Mouse (Mus musculus): ENCODE data around the gene Spg11.
"Not testable (repeated sequence)": the region's sequence is repeated elsewhere in the genome, so short reads cannot be mapped to it uniquely, and the experiment has no call there.

Spg11 gene

GRCm38 (mm10) chr2:122065200-122065969 is 52.8 kb downstream of the Spg11 start:
- peak; percentile 65 for DNase-seq (ENCODE audit: low spot score)

DNA sequence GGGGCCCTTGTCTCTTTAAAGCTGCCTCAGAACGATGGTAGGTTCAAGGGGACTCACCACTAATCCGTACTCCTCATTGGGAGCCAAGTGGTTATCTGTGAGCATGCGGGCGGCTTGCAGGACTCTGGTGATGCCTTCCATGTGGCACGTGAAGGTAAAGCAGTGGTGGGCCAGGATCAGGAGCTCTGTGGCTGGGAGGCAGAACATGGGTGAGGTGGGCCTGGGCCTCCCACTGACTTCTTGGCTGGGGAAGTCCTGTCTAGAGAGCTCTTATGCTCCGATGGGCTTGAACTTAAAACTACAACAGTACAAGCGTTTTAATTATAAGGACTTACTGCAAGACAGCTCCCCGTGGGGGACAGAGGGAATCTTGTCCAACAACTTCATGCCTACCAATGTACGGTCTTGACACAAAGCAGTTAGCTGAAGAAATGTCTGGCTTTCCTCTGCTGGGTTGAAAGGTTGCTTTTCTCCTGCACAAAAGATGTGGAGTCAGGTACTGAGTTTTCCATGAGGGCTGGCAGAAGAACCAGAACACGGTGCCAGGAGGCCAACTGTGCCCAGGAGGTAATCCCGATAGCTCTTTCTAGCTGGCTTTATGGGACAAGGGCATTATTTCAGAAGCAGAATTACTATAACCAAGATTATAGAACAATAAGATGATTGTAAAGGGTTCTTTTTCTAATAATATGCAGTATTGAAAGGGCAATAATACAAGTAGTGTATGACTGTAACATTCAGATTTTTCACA is 58.6 kb downstream of the Spg11 start:
- DNase-seq (ENCODE audit: low spot score) = no peak

DNA sequence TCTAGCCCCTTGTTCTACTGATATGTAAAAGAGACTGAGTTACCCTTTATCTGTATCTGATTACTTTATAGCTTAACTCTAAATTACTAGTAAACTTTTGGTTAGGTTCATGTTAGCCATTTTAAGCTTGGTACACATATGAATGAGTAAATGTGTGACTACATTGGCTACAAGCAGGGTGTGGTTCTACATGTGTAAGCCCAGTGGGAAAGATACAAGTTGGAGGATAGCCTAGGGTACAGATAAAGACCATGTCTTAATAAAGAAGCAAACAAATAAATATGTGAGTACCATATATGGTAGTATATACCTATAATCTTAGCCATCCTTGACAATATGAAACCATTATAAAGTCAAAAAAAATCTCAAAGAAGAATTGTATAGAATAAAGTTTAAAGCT is 74.3 kb downstream of the Spg11 start:
- DNase-seq (ENCODE audit: low spot score) = no peak

- DNase-seq (ENCODE audit: low spot score) = no peak
Observed at GRCm38 (mm10) chr2:122036064-122036463, 82.1 kb downstream of the Spg11 start.

DNA sequence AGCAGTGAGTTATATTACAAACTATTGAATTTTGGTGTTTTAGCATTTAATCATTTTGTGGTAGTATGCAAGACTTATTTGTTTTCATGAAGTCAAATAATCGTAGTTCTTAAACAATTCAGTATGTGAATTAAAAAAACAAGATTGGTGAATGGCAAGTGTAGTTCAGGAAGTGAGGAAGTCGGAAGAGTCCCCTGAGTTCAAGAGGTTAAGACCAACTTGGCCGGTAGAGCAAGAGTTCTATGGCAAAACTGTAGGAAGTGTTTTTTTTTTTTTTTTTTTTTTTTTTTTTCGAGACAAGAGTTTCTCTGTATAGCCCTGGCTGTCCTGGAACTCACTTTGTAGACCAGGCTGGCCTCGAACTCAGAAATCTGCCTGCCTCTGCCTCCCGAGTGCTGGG is 86.2 kb downstream of the Spg11 start:
- DNase-seq (ENCODE audit: low spot score) = no peak

DNA sequence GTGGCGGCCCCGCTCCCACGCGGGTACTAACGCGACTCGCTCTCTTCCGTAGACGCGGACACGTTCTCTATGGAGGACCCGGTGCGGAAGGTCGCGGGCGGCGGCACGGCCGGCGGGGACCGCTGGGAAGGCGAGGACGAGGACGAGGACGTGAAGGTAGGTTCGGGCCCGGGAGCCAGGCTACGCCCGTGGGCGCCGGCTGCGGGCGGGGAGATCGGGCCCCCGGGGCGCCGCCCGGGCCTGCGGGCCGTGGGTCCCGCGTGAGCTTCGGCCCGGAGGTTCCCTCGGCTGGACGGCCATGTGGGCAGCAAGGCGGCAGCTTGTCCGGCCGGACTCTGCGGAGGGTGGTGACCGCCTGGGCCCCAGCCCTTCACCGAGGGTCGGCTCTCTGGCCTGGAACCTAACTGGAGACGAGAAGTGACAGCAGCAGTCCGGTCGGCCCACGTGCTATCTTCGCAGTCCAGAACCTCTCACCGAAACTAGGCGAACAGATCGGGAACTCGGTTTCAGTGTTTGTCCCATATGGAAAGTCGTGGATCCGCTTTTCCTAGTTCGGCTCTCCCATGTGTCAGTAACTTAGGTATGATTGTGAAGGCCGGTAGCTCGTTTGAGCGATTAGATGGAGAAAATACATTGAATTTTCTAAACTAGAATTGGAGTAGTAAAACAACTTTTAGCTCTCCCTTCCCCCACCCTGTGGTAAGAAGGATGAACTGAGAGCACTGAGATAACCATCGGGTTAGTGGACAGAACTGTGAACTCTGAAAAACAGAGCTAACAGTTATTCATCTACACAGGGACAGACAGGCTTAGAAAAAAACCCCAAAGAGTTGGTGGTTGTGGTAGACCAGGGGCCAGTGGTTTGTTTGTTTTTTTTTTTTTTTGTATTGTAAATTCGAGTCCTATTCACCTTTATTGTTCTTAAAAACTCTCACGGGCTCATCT is 89.2 kb downstream of the Spg11 start:
- DNase-seq (ENCODE audit: low spot score) = peak; percentile 71

DNA sequence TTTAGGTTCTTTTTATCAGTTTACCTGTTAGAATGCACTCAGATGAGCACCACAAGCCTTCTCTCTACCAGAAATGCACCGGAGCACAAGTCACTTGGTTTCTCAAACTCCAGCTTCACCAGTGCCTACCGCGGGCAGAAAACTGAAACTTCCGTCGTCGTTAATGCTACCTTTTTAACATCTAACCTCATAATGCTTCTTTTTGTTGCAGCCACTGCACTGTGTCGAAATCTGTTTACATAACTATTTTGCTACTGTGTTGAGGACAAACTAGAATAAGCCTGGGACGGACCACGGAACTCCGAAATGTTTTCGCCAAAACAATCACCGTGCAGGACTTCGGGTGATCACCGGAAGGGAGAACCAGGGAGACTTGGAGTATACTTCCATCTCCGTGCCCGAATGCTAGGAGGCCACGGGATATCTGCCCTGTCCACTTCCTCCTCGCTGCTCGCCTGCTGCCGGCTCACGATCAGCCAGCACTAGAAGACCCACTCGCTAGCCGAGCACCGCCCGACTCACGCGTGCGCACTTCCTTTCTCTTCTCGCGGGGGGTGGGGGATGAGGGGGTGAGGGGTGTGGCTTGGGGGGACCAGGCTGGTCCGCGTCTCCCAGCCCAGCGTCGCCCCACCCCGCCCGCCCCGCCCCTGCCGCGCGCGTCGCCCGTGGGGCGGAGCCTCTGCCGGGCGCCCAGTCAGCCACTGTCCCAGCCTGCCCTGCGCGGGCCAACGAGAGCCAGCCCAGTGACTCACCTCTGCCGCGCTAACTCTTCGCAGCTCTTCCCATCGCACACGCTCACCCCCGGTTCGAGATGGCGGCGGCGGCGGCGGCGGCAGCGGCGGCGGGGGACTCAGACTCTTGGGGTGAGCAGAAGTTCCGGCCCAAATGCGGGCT is 90.1 kb downstream of the Spg11 start, which contains the start of gene Eif3j1:
Gene Eif3j1 (plus strand): TSS at position 685 of the 894 bp plus-strand sequence.
- peak; percentile 91 for DNase-seq (ENCODE audit: low spot score)

GRCm38 (mm10) chr2:122027091-122027490 is 91.1 kb downstream of the Spg11 start:
- not testable (repeated sequence) for DNase-seq (ENCODE audit: low spot score)

DNA sequence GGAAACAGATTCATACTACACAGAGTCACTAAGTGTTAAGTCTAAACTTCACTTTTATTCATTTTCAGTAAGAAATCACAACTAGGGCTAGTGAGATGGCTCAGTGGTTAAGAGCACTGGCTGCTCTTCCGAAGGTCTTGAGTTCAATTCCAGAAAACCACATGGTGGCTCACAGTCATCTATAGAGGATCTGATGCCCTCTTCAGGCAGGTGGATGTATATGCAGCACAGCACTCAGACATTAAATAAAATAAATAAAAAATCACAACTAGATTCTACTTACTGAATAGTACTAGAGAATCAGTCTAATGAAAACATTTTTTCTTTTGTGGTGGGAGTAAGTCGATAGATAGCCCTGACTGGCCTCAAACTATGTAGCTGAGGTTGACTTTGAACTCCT is 95.9 kb downstream of the Spg11 start:
- DNase-seq (ENCODE audit: low spot score) = no peak

GRCm38 (mm10) chr2:122018705-122019104 is 99.5 kb downstream of the Spg11 start:
- no peak for DNase-seq (ENCODE audit: low spot score)

GRCm38 (mm10) chr2:122011441-122011840 is 106.7 kb downstream of the Spg11 start:
- DNase-seq (ENCODE audit: low spot score) = no peak

DNA sequence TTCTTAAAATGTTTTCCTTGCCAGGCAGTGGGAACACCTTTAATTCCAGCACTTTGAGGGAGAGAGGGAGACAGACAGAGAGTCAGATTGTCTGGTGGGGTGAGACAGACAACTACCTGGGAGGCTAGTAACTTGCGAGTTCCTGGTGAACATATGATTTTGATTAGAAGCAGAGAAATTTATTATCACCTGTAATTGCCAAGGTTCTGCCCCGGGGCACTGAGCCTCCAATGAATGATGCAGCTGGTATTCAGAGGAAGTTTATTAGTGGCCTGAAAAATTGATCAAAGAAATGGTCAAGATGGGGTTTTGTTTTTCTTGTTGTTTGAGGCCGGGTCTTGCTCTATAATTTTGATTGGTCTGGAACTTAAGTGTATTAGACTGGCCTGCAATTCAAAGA is 109.4 kb downstream of the Spg11 start:
- no peak for DNase-seq (ENCODE audit: low spot score)

All from testis, postnatal 10 days (tissue).